Mouse (Mus musculus) CD4-positive, CD25-positive, alpha-beta regulatory T cell, adult 2 months (primary cell): Measurements from ENCODE around the gene Polr2g.

ENCODE experiments used
- DNase-seq: peaks from one replicate; pipeline ENCODE4 v3.0.0-alpha.2; 2012; ENCODE audit warnings: low read depth, low spot score

Polr2g gene

GRCm38 (mm10) chr19:8758899-8759298, 39.5 kb downstream of the Polr2g start:
- no peak for DNase-seq

- peak; percentile 54 for DNase-seq
These were observed 40.8 kb downstream of the Polr2g start for GRCm38 (mm10) chr19:8757471-8757998.

GRCm38 (mm10) chr19:8756635-8757387, 41.6 kb downstream of the Polr2g start, which contains the start of gene Nxf1:
TSS of gene Nxf1 (plus strand) at chr19:8757073.
- peak; percentile 96 for DNase-seq

- no peak for DNase-seq
These were observed 42.7 kb downstream of the Polr2g start for GRCm38 (mm10) chr19:8755652-8756051.

- DNase-seq: peak; percentile 35
These were observed 51.0 kb downstream of the Polr2g start for GRCm38 (mm10) chr19:8747368-8747767.

GRCm38 (mm10) chr19:8745382-8745781, 53.0 kb downstream of the Polr2g start:
- DNase-seq: no peak
